ENCODE assay signal across 7 mouse cellular contexts in genomic region chr4:118489717-118490132, GRCm38 (mm10). TPM values are rescaled to one million over a fixed set of nuclear protein-coding genes. Genes with fewer than 3 reads are reported as not detected.
DNase-seq lines count a peak whose midpoint lies in the region; ATAC-seq lines count a peak whose summit lies in the region.

Tie1 (minus strand) TSS chr4:118490061.

- H3K27me3 ChIP-seq in embryonic facial prominence, embryonic 13.5 days = no peaks in the 10 kb centered on the region
- H3K27me3 ChIP-seq in heart, embryonic 16.5 days (ENCODE audit: control insufficient read depth, insufficient read depth, low read length) = no peaks in the 10 kb centered on the region; the same call in 1 of the 2 replicates

- no peak within 1 kb of the TSS; the same call in 1 of the 2 replicates for H3K4me2 ChIP-seq in embryonic facial prominence, embryonic 13.5 days
- H3K4me2 ChIP-seq in heart, embryonic 16.5 days (ENCODE audit: low read depth, low read length) = peak within 1 kb of the TSS; percentile 47

- H3K4me1 ChIP-seq in embryonic facial prominence, embryonic 13.5 days = no peaks in the 10 kb centered on the region
- H3K4me1 ChIP-seq in heart, embryonic 16.5 days (ENCODE audit: control insufficient read depth, insufficient read depth, low read length) = no peaks in the 10 kb centered on the region

- DNase-seq in adrenal gland, postnatal 25 days = peak; percentile 38
- DNase-seq in kidney, postnatal 10 days = peak; percentile 78
- peak; percentile 88 for DNase-seq in lung, postnatal 36 days
- no peak for DNase-seq in cerebellum, adult 9-11 months
- no peak for DNase-seq in frontal cortex, postnatal 10 days (ENCODE audit: low spot score in 2 of 2)

- no peak within 1 kb of the TSS for H3K9ac ChIP-seq in embryonic facial prominence, embryonic 13.5 days
- H3K9ac ChIP-seq in heart, embryonic 16.5 days (ENCODE audit: low read length) = no peak within 1 kb of the TSS

- no peaks in the 10 kb centered on the region for H3K9me3 ChIP-seq in embryonic facial prominence, embryonic 13.5 days
- H3K9me3 ChIP-seq in heart, embryonic 16.5 days (replicated peaks; ENCODE audit: control insufficient read depth, low read length) = no peaks in the 10 kb centered on the region

- 0 out of 2 replicates have a peak, but pooled peaks have one; percentile 10 for ATAC-seq in embryonic facial prominence, embryonic 13.5 days (ENCODE audit: insufficient number of reproducible peaks, insufficient read depth, low FRiP score, low TSS enrichment, low read depth)
- ATAC-seq in heart, embryonic 16.5 days (replicated peaks; ENCODE audit: extremely low read depth, insufficient read depth, low FRiP score) = peak; percentile 92

- H3K4me3 ChIP-seq in embryonic facial prominence, embryonic 13.5 days = no peak within 1 kb of the TSS
- peak within 1 kb of the TSS; percentile 48 for H3K4me3 ChIP-seq in heart, embryonic 16.5 days (ENCODE audit: low read length)

- no peak within 1 kb of the TSS for H3K27ac ChIP-seq in embryonic facial prominence, embryonic 13.5 days
- H3K27ac ChIP-seq in heart, embryonic 16.5 days (ENCODE audit: low read length) = peak within 1 kb of the TSS; percentile 76

- WGBS in embryonic facial prominence, embryonic 13.5 days = 79% methylated on average over 8 of the region's 8 CpGs
- 54% methylated on average over 8 of the region's 8 CpGs for whole genome bisulfite sequencing in heart, embryonic 16.5 days

- no peaks in the 10 kb centered on the region for H3K36me3 ChIP-seq in embryonic facial prominence, embryonic 13.5 days
- no peaks in the 10 kb centered on the region for H3K36me3 ChIP-seq in heart, embryonic 16.5 days (ENCODE audit: control insufficient read depth, insufficient read depth)

RNA-seq across cellular contexts. Expression of gene Tie1, which starts in this region (rescaled TPM):
- 36.3 and 44.4 TPM in 2 replicates for total RNA-seq in adrenal gland, postnatal 25 days (2021)
- polyA plus RNA-seq in embryonic facial prominence, embryonic 13.5 days (2015; fragmentation: Nextera tagmentation; extraction: Ambion mirVana) = 19.4 and 19.6 TPM in 2 replicates
- 52.1 and 60.8 TPM in 2 replicates for polyA plus RNA-seq in heart, embryonic 16.5 days (2015; fragmentation: Nextera tagmentation; extraction: Ambion mirVana)

Comparison
In these comparisons a context has a peak if more than half of its experiments do, and no peak if none do; other contexts are left out.
1. DNase-seq: peak in adrenal gland, postnatal 25 days (single experiment), kidney, postnatal 10 days (single experiment) and lung, postnatal 36 days (single experiment); none in cerebellum, adult 9-11 months (single experiment) and frontal cortex, postnatal 10 days (0 of 2).